Mouse (Mus musculus): ENCODE results near the gene Txk.

Txk gene

DNA sequence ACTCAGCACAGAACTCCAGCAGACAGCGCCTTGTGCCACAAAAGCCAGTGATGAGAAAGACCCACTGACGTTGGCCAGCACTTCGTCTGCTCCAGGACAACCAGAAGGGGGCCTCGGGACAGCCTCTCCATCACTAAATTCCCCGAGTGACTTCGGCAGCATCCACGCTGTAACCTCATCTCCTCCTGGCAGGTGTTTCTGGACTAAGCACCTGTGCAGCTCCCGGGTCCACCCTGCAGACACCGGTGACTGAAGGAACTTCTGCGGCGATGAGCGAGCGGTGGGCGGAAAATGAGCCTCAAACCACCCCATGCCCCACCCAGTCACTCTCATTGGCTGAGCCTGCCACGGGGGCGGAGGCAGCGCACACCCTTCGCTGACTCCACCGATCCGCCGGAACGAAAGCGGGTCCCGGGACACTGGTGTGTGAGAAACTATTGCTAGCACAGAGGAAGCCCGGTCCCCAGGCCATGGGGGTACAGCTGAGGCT lies 105.1 kb downstream of the Txk start, which contains the start of gene Nipal1:
TSS of gene Nipal1 (plus strand) at position 378 of the 490 bp plus-strand sequence.
- in situ Hi-C loops (cut with MboI, MseI), result loop anchor here in 1 of 2 experiments (5.0 kb wide), 1 partner anchor 75 kb away; no protein-coding TSS in a partner anchor

DNA sequence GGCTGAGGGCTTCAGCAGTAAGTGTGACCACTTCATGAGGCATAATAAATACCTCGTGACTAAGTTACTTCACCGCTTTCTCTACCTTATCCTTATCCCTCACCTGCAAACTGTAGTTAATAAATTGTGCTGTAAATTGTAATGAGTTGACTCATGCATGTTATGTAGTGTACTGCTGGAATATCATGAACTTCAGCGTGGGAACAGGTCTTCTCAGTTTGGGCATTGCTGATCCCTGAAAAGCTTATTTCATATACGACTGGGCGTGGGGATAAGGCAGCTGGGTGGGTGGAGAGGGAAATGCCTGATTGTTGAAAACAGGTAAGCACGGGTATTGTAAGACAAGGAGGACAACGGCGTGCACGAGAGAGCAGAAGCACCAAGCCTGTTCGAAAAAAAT lies 105.6 kb downstream of the Txk start:
- in situ Hi-C loops (cut with MboI, MseI), result loop anchor here in 1 of 2 experiments (5.0 kb wide), 1 partner anchor 75 kb away; no protein-coding TSS in a partner anchor

GRCm38 (mm10) chr5:72646131-72646530 lies 106.4 kb downstream of the Txk start:
- in situ Hi-C loops (cut with MboI, MseI), result loop anchor here in 1 of 2 experiments (5.0 kb wide), 1 partner anchor 76 kb away; no protein-coding TSS in a partner anchor
